Mouse (Mus musculus) heart, adult 2 months (tissue): ENCODE data around the gene Mllt11. TPM values are rescaled to one million over a fixed set of nuclear protein-coding genes. Genes with fewer than 3 reads are reported as not detected.

ENCODE experiments used
- DNase-seq, 2 experiments: peaks; one replicate each; pipeline ENCODE4 v3.0.0; 2021
- H3K27ac ChIP-seq: fragments of 200-600 bp; 2 replicates; pipeline ENCODE4 v1.8.1; 2022
- H3K27me3 ChIP-seq: fragments of 200-500 bp; 2 replicates; pipeline ENCODE4 v1.6.1; 2012; ENCODE audit warnings: mild to moderate bottlenecking, low read length, inconsistent platforms, mixed read lengths; ENCODE audit not compliant: control insufficient read depth, insufficient read depth
- H3K36me3 ChIP-seq: fragments of 200-500 bp; 2 replicates; pipeline ENCODE4 v1.6.1; 2012; ENCODE audit warnings: low read length, inconsistent platforms; ENCODE audit not compliant: control insufficient read depth, insufficient read depth
- H3K4me1 ChIP-seq: fragments of 200-500 bp; 2 replicates; pipeline ENCODE4 v1.6.1; 2011; ENCODE audit warnings: low read length; ENCODE audit not compliant: control insufficient read depth, insufficient read depth
- H3K4me3 ChIP-seq: fragments of 200-600 bp; 2 replicates; pipeline ENCODE4 v1.8.1; 2022
- H3K79me2 ChIP-seq: fragments of 200-500 bp; replicated peaks from 2 replicates; pipeline ENCODE4 v1.6.1; 2012; ENCODE audit warnings: mild to moderate bottlenecking, inconsistent platforms, low read length, moderate library complexity, mixed read lengths; ENCODE audit not compliant: control insufficient read depth, insufficient read depth
- H3K9ac ChIP-seq: fragments of 200-500 bp; 2 replicates; pipeline ENCODE4 v1.6.1; 2012; ENCODE audit warnings: low read depth, mild to moderate bottlenecking, control low read depth, inconsistent platforms, low read length, mixed read lengths
- CTCF ChIP-seq: fragments of 200-600 bp; IDR thresholded peaks from 2 replicates; pipeline ENCODE4 v1.8.1; 2022; ENCODE audit warnings: antibody characterized with exemption, mild to moderate bottlenecking, moderate library complexity
- EP300 ChIP-seq: fragments of 200-500 bp; IDR thresholded peaks from 2 replicates; pipeline ENCODE4 v1.6.1; 2011; ENCODE audit warnings: low read depth, low read length, control low read depth; ENCODE audit not compliant: insufficient read depth
- POLR2A ChIP-seq: fragments of 200-500 bp; IDR thresholded peaks from 2 replicates; pipeline ENCODE4 v1.6.1; 2011; ENCODE audit warnings: mild to moderate bottlenecking, low read depth, low read length, control low read depth; ENCODE audit not compliant: insufficient read depth
- WGBS: fragments of 180-500 bp; shearing (Covaris S2); methylation state at CpG from one replicate; pipeline ENCODE4 v1.1.7; 2018; 5-methylcytosine and 5-hydroxymethylcytosine counted together
- intact Hi-C: fragments of 180-260 bp; cut with DNase I; formaldehyde crosslinking; loops from one replicate; pipeline ENCODE4 v1.15.1; 2025
- polyA plus RNA-seq: library from polyadenylated mRNA; depleted of rRNA; stranded (reverse); fragments of >200 nt; gene quantifications from 2 replicates; pipeline ENCODE4 v1.2.3, GENCODE M21; 2012
- total RNA-seq, 2 experiments: library from RNA; stranded (reverse); gene quantifications; 2 replicates each; pipeline ENCODE4 v1.2.3; 2021

The Mllt11 gene
- total and polyA plus RNA-seq, 3 experiments: 5.6 to 13.7 (median 6.9) TPM

DNA sequence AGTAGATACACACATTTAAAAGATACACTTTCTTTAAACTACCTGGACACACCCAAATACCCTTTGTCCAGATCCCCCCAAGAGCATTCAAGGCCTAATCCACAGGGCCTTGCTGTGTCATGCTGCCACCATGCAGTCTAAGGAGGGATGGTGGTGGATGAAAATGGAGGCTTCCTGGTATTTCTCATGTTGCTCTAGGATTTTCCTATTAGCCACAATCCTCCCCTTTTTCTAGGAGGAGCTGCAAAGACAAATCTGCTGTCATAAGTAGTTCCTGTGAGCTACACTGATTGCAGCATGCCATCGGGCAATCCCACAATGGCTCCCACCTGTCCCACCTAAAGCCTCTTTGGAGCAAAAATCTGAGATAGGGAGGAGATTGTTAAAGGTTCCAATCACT is 4.8 kb downstream of the Mllt11 start:
- DNase-seq: no peak
- intact Hi-C loops: no loop called here
- Histone ChIP-seq H3K4me1 (peaks cover 11% of the 10 kb centered on the region), H3K79me2 (peaks cover 3% of the 10 kb centered on the region), H3K27ac (no peak overlapping the region), H3K4me3 (no peak overlapping the region), H3K36me3 (no peaks in the 10 kb centered on the region), H3K9ac (no peak overlapping the region), H3K27me3 (no peaks in the 10 kb centered on the region)
- 49% methylated on average over 1 of the region's 1 CpGs for WGBS
- TF ChIP-seq EP300 (no peak), POLR2A (no peak), CTCF (no peak)

DNA sequence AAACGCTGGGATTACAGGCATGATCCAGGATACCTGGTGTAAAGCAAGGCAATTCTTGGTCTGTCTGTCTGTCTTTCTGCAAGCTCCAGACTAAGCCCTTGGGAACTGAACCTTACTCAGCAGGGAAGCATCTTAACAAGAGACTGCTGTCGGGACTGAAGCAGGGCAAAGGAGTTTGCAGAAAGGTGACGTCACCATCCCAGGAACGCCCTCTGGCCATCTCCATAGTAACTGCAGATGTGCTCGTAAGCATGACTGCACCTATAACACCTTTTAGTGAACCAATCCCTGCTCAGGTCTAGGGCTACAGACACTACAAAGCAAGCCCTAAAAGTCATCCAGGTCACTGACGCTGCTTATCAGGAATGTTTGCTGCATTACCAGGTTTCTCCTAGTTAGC is 7.7 kb downstream of the Mllt11 start:
- Histone ChIP-seq H3K4me3 (no peak overlapping the region), H3K27me3 (no peaks in the 10 kb centered on the region), H3K36me3 (no peaks in the 10 kb centered on the region), H3K27ac (no peak overlapping the region), H3K9ac (no peak overlapping the region), H3K4me1 (peaks cover 2% of the 10 kb centered on the region; the same call in 1 of the 2 replicates), H3K79me2 (peaks cover 3% of the 10 kb centered on the region; the same call in 1 of the 2 replicates)
- intact Hi-C loops: no loop called here
- no peak for TF ChIP-seq CTCF
- TF ChIP-seq POLR2A: no peak
- TF ChIP-seq EP300: no peak
- WGBS: 24% methylated on average over 6 of the region's 6 CpGs
- DNase-seq: no peak

DNA sequence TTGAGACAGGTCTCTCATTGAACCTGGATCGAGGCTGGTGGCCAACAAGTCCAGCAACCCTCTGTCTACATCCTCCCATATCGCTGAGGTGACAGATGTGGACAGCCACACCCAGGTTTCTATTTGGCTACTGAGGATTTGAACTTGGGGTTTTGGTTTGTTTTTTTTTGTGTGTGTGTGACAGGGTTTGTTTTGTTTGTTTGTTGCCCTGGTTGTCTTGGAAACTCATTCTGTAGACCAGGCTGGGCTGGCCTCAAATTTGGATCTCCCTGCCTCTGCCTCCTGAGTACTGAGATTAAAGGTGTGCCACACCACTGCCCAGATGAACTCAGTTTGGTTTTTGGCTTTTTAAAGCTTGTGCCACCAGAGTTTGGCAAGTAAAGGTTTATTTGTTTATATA is 8.9 kb downstream of the Mllt11 start:
- TF ChIP-seq CTCF (no peak), POLR2A (no peak), EP300 (no peak)
- H3K9ac ChIP-seq: no peak overlapping the region
- no peak overlapping the region for H3K4me3 ChIP-seq
- H3K36me3 ChIP-seq: no peaks in the 10 kb centered on the region
- H3K4me1 ChIP-seq: peaks cover 2% of the 10 kb centered on the region; the same call in 1 of the 2 replicates
- no peaks in the 10 kb centered on the region for H3K27me3 ChIP-seq
- H3K27ac ChIP-seq: peak overlapping the region; percentile 13; the same call in 1 of the 2 replicates
- 77% methylated on average over 2 of the region's 2 CpGs for WGBS
- no peak for DNase-seq
- intact Hi-C loops: no loop called here
- no peaks in the 10 kb centered on the region; the same call in 1 of the 2 replicates for H3K79me2 ChIP-seq

DNA sequence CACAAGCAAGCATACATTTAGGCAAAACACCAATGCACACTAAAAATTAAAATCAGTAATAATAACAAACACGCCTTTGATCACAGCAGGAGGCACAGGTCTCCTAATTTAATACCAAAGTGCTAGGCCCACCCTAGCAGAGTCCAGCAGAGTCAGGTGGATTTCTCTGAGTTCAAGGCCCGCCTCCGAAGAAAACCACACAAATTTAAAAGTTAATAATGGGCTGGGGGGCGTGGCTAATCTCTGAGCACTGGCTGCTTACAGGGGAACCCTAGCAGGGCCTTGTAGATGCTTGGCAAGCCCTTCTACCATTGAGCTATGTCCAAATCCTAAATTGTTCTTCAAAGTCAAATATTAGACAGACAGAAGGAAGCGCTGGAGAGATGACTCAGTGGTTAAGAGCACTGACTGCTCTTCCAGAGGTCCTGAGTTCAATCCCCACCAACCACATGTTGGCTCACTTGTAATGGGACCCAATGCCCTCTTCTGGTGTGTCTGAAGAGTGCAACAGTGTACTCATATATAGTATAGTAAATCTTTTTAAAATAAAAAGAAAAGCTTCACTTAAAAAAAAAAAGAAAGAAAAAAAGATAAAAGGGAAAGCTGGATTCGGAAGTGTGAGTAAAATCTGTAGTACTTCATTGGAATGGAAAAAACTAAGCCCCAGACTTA is 13.4 kb downstream of the Mllt11 start:
- Histone ChIP-seq H3K79me2 (no peaks in the 10 kb centered on the region; the same call in 1 of the 2 replicates), H3K27ac (no peak overlapping the region), H3K27me3 (no peaks in the 10 kb centered on the region), H3K36me3 (peaks cover 2% of the 10 kb centered on the region), H3K4me1 (no peaks in the 10 kb centered on the region), H3K9ac (no peak overlapping the region), H3K4me3 (peak overlapping the region; percentile 90; the same call in 1 of the 2 replicates)
- 78% methylated on average over 6 of the region's 6 CpGs for WGBS
- no peak for DNase-seq
- intact Hi-C loops: loop anchor here (5.0 kb wide), 1 partner anchor 64 kb away; the partner anchor contains the start of genes Mindy1 and Prune1
- TF ChIP-seq POLR2A (no peak), CTCF (no peak), EP300 (no peak)

DNA sequence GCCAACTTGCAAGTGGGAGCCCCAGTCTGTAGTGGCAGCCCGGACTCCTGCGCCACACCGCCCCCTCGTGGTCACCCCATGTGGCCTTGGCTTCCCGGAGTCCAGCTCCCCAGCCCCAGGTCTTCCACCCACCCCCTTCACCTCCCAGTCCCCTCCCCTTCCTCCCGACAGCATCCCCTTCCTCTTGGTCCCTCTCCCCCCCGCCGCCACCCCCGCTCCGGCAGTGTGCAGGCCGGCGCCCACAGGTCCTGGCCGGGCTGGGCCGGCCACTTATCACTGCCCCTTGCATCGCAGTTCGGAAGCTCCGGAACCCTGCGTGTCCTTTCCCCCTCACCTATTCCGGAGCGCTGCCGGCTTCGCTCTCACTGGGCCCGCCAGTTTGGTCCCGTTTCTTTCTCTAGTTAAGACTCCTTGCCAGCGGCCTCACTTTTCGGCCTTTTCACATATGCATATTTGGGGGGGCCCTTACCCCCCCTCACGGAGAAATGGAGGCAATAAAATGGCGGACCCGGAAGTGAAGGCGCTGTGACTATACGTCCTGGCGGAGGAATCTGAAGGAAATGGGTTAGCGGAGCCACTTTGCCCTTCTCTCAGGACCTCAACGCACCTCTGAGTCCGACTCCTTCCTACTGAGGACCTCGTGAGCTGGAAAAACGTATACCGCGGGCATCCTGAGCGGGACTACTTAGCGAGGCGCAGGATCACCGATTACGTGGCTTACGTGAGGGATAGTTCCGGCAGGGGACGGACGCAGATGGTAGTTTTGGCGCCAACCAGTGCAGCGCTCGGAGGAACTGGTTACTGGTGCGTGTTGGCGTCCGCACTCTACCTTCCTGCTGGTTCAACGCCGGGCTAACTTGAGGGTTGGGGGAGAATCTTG is 14.5 kb downstream of the Mllt11 start, which contains the start of gene Gabpb2:
TSS of gene Gabpb2 (minus strand) at position 662 of the 880 bp plus-strand sequence.
- WGBS: under 1% methylated on average over 56 of the region's 56 CpGs
- TF ChIP-seq EP300 (peak; percentile 83), CTCF (no peak; the same call in 1 of the 2 replicates), POLR2A (peak; percentile 77)
- Histone ChIP-seq H3K36me3 (peaks cover 2% of the 10 kb centered on the region), H3K4me3 (peak within 1 kb of the TSS; percentile 90), H3K9ac (peak within 1 kb of the TSS; percentile 82), H3K27me3 (no peaks in the 10 kb centered on the region), H3K27ac (peak within 1 kb of the TSS; percentile 99), H3K4me1 (no peaks in the 10 kb centered on the region), H3K79me2 (no peaks in the 10 kb centered on the region)
- intact Hi-C loops: loop anchor here (1.0 to 5.0 kb wide), 4 partner anchors 11 to 75 kb away; partner anchors contain the start of genes Cdc42se1, Mindy1, Prune1 and Tnfaip8l2
- DNase-seq: peak; percentile 96 to 97
